Mouse (Mus musculus) CD4-positive, CD25-positive, alpha-beta regulatory T cell, adult 4 months (primary cell): ENCODE measurements around the gene Nup205. TPM values are rescaled to one million over a fixed set of nuclear protein-coding genes. Genes with fewer than 3 reads are reported as not detected.

Experiments
- ATAC-seq: one replicate; pipeline ENCODE4 v1.8.0; 2017
- polyA plus RNA-seq, 2 experiments: library from polyadenylated mRNA; unstranded; fragments of 100-300 nt; shearing (Covaris generic); gene quantifications; one replicate each; pipeline ENCODE4 v1.2.1; 2017

Nup205 gene
- polyA plus RNA-seq, 2 experiments from 2014 or later = 17.4 to 17.8 TPM

- no peak for ATAC-seq
Observed at GRCm38 (mm10) chr6:35288920-35289319, 111.7 kb downstream of the Nup205 start.

GRCm38 (mm10) chr6:35289676-35290075 lies 112.5 kb downstream of the Nup205 start:
- no peak for ATAC-seq

GRCm38 (mm10) chr6:35294964-35295363 lies 117.7 kb downstream of the Nup205 start:
- ATAC-seq = no peak

GRCm38 (mm10) chr6:35297001-35297400 lies 119.8 kb downstream of the Nup205 start:
- no peak for ATAC-seq

Other genes with a start within 250 kb of the Nup205 start
- 1 to 10 TPM in 1 of 2 experiments, under 1 TPM in 1; 0.57 to 1.8 TPM for gene Slc23a4, start 189.0 kb upstream of the Nup205 start, polyA plus RNA-seq
- 10 to 100 TPM; 50.3 to 72.7 TPM for gene Cnot4, start 43.7 kb upstream of the Nup205 start, polyA plus RNA-seq
- under 1 TPM in 1 of 2 experiments, not detected in 1; 0.15 TPM for gene Slc13a4, start 130.7 kb downstream of the Nup205 start, polyA plus RNA-seq
- not detected for gene Fam180a, start 148.7 kb downstream of the Nup205 start, polyA plus RNA-seq